Mouse (Mus musculus) kidney, embryonic 14.5 days (tissue): ENCODE data around the gene Ptpra. TPM values are rescaled to one million over a fixed set of nuclear protein-coding genes. Genes with fewer than 3 reads are reported as not detected.
"Not testable (repeated sequence)": the region's sequence is repeated elsewhere in the genome, so short reads cannot be mapped to it uniquely, and the experiment has no call there.

ENCODE experiments used
- ATAC-seq: fragments of 200-750 bp; cut with Nextera tagmentation; 2 replicates; pipeline ENCODE4 v1.8.0; 2017; ENCODE audit warnings: moderate number of reproducible peaks, mild to moderate bottlenecking, moderate TSS enrichment, moderate library complexity; ENCODE audit not compliant: low FRiP score, low TSS enrichment
- H3K27ac ChIP-seq: fragments of 300-500 bp; sonication (generic); 2 replicates; pipeline ENCODE4 v1.5.1; 2014; ENCODE audit warnings: low read depth, mild to moderate bottlenecking, low read length, moderate library complexity, mixed read lengths
- H3K27me3 ChIP-seq: fragments of 300-500 bp; sonication (generic); 2 replicates; pipeline ENCODE4 v1.6.1; 2014; ENCODE audit warnings: mild to moderate bottlenecking, low read length; ENCODE audit not compliant: control insufficient read depth, insufficient read depth
- H3K36me3 ChIP-seq: fragments of 300-500 bp; sonication (generic); 2 replicates; pipeline ENCODE4 v1.6.1; 2014; ENCODE audit warnings: low read length, mixed read lengths; ENCODE audit not compliant: control insufficient read depth, insufficient read depth
- H3K4me1 ChIP-seq: fragments of 300-500 bp; sonication (generic); 2 replicates; pipeline ENCODE4 v1.6.1; 2014; ENCODE audit warnings: low read length, mixed read lengths; ENCODE audit not compliant: control insufficient read depth, insufficient read depth
- H3K4me2 ChIP-seq: fragments of 300-500 bp; sonication (generic); replicated peaks from 2 replicates; pipeline ENCODE4 v1.6.1; 2014; ENCODE audit warnings: low read depth, mild to moderate bottlenecking, low read length
- H3K4me3 ChIP-seq: fragments of 300-500 bp; sonication (generic); 2 replicates; pipeline ENCODE4 v1.5.1; 2014; ENCODE audit warnings: mild to moderate bottlenecking, low read length
- H3K9ac ChIP-seq: fragments of 300-500 bp; sonication (generic); 2 replicates; pipeline ENCODE4 v1.6.1; 2014; ENCODE audit warnings: low read depth, mild to moderate bottlenecking, low read length, moderate library complexity
- H3K9me3 ChIP-seq: fragments of 300-500 bp; sonication (generic); 2 replicates; pipeline ENCODE4 v1.6.1; 2016; ENCODE audit warnings: low read length; ENCODE audit not compliant: control insufficient read depth
- WGBS: fragments of 180-500 bp; shearing (Covaris S2); extraction: QIAGEN DNeasy Blood & Tissue Kit; methylation state at CpG from one replicate; pipeline ENCODE4 v1.1.7; 2014; 5-methylcytosine and 5-hydroxymethylcytosine counted together
- polyA plus RNA-seq: library from polyadenylated mRNA; unstranded; fragments of >200 nt; fragmentation: Nextera tagmentation; extraction: Ambion mirVana; gene quantifications from 2 replicates; pipeline ENCODE4 v1.2.1, GENCODE M21; 2014

Ptpra gene
- polyA plus RNA-seq, 1 experiment from 2014 or later, result 107 TPM

DNA sequence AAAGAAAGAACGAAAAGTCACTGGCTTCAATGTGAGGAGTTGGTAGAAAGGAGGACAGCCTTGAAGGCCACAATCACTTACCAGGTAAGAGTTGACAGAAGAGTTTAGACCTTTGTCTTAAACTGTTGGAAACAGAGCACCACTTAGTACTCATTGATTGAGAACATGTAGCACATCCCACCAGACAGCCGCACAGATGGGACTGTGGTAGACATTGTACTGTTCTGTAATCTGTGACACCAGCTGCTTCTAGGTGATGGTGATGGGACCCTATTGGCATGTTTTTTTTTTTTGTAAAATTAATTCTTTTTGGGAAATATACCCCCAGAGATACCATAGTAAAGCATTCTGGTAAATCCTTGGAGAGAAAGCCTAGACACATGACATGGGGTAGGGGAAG is 71.8 kb downstream of the Ptpra start:
- H3K36me3 ChIP-seq, result peaks cover 62% of the 10 kb centered on the region
- no peaks in the 10 kb centered on the region for H3K4me1 ChIP-seq
- H3K27me3 ChIP-seq, result no peaks in the 10 kb centered on the region
- no peak overlapping the region for H3K9ac ChIP-seq
- H3K4me2 ChIP-seq, result no peak overlapping the region
- ATAC-seq, result no peak
- 92% methylated on average over 2 of the region's 2 CpGs for WGBS
- H3K4me3 ChIP-seq, result no peak overlapping the region
- H3K27ac ChIP-seq, result no peak overlapping the region
- H3K9me3 ChIP-seq, result no peaks in the 10 kb centered on the region

DNA sequence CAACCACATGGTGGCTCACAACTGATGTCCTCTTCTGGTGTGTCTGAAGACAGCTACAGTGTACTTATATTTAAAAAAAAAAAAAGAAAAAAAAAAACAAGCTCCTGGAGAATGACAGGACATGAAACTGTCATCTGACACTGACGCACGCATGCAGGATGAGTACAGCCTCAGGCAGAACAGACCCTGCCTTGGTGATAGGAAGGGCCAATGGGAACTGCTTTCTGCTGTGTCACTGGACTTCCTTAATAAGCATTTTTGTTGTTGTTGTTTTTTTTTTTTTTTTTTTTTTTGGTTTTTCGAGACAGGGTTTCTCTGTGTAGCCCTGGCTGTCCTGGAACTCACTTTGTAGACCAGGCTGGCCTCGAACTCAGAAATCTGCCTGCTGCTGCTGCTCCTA is 75.4 kb downstream of the Ptpra start:
- H3K27me3 ChIP-seq, H3K4me3 ChIP-seq, H3K27ac ChIP-seq, H3K4me1 ChIP-seq, ATAC-seq, H3K4me2 ChIP-seq, H3K9ac ChIP-seq, H3K9me3 ChIP-seq: not testable (repeated sequence)
- peaks cover 49% of the 10 kb centered on the region; the same call in 1 of the 2 replicates for H3K36me3 ChIP-seq
- 93% methylated on average over 3 of the region's 4 CpGs for WGBS

DNA sequence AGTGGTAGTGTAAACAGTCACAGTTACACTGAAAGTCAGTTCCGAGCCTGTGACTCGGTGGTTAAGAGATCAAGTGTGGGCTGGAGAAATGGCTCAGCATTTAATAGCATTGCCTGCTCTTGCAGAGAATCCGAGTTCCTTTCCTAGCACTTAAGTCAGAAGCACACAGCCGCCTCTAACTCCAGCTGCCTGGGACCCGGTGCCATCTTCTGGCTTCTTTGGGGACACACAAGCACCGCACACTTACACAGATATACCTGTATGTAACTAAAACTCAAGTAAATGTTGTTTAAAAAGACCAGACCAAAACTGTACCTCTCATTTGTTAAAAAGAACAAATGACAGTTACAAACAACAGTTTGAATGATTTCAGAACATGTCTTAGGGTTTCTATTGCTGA is 78.4 kb downstream of the Ptpra start:
- 87% methylated on average over 6 of the region's 6 CpGs for WGBS
- Histone ChIP-seq H3K9ac (no peak overlapping the region), H3K27ac (no peak overlapping the region), H3K4me2 (no peak overlapping the region), H3K4me3 (no peak overlapping the region), H3K27me3 (no peaks in the 10 kb centered on the region), H3K9me3 (no peaks in the 10 kb centered on the region), H3K4me1 (no peaks in the 10 kb centered on the region), H3K36me3 (peaks cover 37% of the 10 kb centered on the region; the same call in 1 of the 2 replicates)
- ATAC-seq, result no peak

DNA sequence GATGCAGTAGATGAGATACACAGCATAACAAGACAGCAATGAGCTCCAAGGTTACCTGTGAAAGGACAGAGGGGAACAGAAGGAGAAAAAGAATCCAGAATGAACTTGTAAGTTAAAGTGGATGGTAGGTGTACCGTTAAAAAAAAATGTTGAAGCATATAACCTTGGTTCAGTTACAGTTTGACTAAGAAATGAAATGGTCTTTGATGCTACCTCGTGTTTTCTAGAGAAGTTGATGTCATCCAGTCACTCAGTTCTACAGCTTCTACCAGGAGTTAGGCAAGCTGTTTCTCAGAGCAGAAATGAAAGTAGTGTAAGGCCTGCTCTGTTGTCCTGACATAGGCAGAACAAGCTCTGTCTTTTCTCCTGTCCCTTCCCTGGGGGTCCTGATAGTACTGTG is 79.2 kb downstream of the Ptpra start:
- Histone ChIP-seq H3K4me3 (no peak overlapping the region), H3K9me3 (no peaks in the 10 kb centered on the region), H3K27ac (no peak overlapping the region), H3K4me2 (no peak overlapping the region), H3K9ac (no peak overlapping the region), H3K27me3 (no peaks in the 10 kb centered on the region), H3K36me3 (peaks cover 40% of the 10 kb centered on the region; the same call in 1 of the 2 replicates), H3K4me1 (no peaks in the 10 kb centered on the region)
- 92% methylated on average over 2 of the region's 2 CpGs for WGBS
- no peak for ATAC-seq

DNA sequence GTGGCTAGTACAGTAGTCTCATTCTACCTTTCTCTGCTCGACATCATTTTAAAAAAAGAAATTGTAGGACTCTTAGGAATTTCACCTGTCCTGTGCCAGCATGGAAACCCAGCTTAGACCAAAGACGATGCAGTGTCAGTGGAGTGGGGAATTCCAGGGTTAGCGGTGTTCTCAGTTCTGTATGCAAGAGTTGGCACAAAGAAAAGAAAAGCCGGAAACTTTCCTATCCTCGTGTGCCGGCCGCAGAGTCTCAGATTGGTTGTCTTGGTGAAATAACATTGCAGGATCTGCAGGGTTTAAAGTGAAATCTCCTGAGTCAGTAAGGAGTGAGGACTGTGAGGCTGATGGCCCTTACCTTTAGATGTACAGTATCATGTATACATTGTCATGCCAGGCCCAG is 79.8 kb downstream of the Ptpra start:
- peaks cover 42% of the 10 kb centered on the region; the same call in 1 of the 2 replicates for H3K36me3 ChIP-seq

DNA sequence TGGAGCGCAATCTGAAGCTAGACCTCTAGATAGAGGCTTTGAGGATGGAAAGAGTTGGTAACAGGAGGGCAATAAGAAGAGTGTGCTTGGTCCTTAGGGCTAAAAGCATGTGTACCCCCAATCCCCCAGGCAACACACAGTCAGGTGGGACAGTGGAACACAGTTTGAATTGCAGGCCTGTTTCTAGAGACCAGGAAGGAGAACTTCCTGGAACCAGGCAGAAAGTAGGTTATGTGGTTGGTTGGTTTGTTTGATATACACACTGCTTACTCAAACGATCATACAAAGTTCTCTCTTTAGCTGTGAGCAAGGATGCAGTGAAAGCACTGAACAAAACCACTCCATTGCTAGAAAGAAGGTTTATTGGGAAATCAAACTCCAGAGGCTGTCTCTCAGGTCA is 82.1 kb downstream of the Ptpra start:
- H3K9me3 ChIP-seq, result no peaks in the 10 kb centered on the region

More for the DNA sequence above, 79.8 kb downstream of the Ptpra start:
- Histone ChIP-seq H3K9ac (no peak overlapping the region), H3K9me3 (no peaks in the 10 kb centered on the region), H3K4me3 (no peak overlapping the region), H3K4me2 (no peak overlapping the region), H3K27ac (no peak overlapping the region), H3K4me1 (no peaks in the 10 kb centered on the region), H3K27me3 (no peaks in the 10 kb centered on the region)
- ATAC-seq, result no peak
- 92% methylated on average over 7 of the region's 7 CpGs for WGBS

DNA sequence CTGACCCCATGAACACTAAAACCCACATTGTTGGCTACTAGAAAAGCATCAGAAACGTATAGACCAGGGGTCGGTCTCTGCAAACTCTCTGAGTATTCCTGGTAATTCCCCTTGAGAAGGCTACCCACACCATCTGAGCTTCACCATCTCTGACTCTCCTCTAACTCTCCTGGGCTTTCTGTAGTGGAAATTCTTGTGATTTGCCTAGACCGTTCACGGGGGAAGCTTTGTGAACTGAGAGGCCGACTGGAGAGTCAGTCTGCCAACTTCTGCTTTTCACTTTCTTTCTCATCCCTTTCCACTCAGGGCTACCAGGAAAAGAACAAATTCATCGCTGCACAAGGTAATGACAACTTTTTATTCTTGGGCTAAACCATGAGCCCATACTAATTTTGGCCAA is 84.9 kb downstream of the Ptpra start:
- no peak overlapping the region for H3K4me3 ChIP-seq
- ATAC-seq, result no peak
- peaks cover 53% of the 10 kb centered on the region; the same call in 1 of the 2 replicates for H3K36me3 ChIP-seq
- no peaks in the 10 kb centered on the region for H3K4me1 ChIP-seq
- H3K27me3 ChIP-seq, result no peaks in the 10 kb centered on the region
- H3K4me2 ChIP-seq, result no peak overlapping the region
- 90% methylated on average over 6 of the region's 6 CpGs for WGBS
- no peaks in the 10 kb centered on the region for H3K9me3 ChIP-seq
- H3K9ac ChIP-seq, result no peak overlapping the region
- H3K27ac ChIP-seq, result no peak overlapping the region

More for the DNA sequence above, 82.1 kb downstream of the Ptpra start:
- Histone ChIP-seq H3K27me3 (no peaks in the 10 kb centered on the region), H3K27ac (no peak overlapping the region), H3K4me3 (no peak overlapping the region), H3K4me1 (no peaks in the 10 kb centered on the region), H3K36me3 (peaks cover 40% of the 10 kb centered on the region; the same call in 1 of the 2 replicates), H3K9ac (no peak overlapping the region), H3K4me2 (no peak overlapping the region)
- 90% methylated on average over 2 of the region's 2 CpGs for WGBS
- no peak for ATAC-seq

DNA sequence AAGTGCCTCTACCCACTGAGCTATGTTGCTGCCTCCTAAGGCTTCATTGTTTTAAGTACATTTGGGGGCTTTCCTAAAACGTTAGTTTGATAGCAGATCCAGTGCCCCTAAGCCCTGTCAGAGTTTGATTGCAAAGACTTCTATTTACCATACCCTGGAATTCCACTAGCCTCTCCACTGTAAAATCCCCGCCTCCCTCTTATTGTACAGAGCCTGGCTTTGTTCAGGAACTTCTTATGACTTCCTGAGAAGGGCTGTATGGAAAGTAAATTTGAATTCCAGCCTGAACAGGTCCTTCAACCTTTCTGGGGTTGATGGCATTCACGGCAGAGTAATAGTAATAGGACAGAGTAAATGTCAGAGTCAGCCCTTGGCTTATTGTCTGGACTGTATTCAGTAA is 86.8 kb downstream of the Ptpra start:
- ATAC-seq, result no peak
- peaks cover 68% of the 10 kb centered on the region for H3K36me3 ChIP-seq
- H3K4me2 ChIP-seq, result no peak overlapping the region
- no peaks in the 10 kb centered on the region for H3K4me1 ChIP-seq
- no peak overlapping the region for H3K27ac ChIP-seq
- WGBS, result 68% methylated on average over 3 of the region's 3 CpGs
- H3K27me3 ChIP-seq, result no peaks in the 10 kb centered on the region
- H3K9me3 ChIP-seq, result no peaks in the 10 kb centered on the region
- H3K4me3 ChIP-seq, result no peak overlapping the region
- H3K9ac ChIP-seq, result no peak overlapping the region

DNA sequence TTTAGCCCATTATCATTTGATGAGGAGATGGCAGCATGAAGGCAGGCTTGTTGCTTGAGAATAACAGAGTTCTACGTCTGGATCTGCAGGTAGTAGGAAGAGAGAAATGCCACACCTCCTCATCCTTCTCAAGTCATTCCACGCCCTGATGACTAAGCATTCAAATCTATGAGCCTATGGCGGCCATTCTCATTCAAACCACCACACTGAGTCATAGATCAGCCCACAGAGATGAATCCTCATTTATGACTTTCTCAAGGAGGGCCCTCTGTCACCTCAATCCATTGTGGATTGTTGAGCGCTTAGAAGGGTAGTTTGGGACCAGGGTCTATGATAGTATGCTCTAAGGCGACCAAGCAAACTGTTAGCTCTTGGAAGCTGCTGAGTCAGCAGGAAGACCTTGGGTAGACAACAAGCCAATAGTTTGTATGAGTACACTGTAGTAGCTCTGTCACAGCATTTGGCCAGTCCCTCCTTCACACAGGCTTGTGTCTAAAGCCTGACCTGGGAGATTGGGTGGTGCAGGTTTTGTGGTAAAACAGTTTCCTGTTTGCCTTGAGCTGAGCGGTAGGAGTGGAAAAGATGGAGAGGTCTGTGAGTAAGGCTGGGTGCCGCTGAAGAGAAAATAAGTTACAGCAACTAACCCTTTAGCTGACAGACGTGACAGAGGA is 88.9 kb downstream of the Ptpra start:
- H3K27me3 ChIP-seq, result no peaks in the 10 kb centered on the region
- H3K27ac ChIP-seq, result no peak overlapping the region
- WGBS, result 88% methylated on average over 8 of the region's 8 CpGs
- no peak overlapping the region for H3K9ac ChIP-seq
- ATAC-seq, result no peak
- H3K36me3 ChIP-seq, result peaks cover 74% of the 10 kb centered on the region
- no peaks in the 10 kb centered on the region for H3K9me3 ChIP-seq
- no peak overlapping the region for H3K4me3 ChIP-seq
- no peaks in the 10 kb centered on the region for H3K4me1 ChIP-seq
- H3K4me2 ChIP-seq, result no peak overlapping the region
